Mouse (Mus musculus): ENCODE measurements around the gene Mroh8. TPM values are rescaled to one million over a fixed set of nuclear protein-coding genes. Genes with fewer than 3 reads are reported as not detected.

The Mroh8 gene
- total and polyA plus RNA-seq, 3 experiments = 0.37 to 1.4 (median 0.66) TPM

DNA sequence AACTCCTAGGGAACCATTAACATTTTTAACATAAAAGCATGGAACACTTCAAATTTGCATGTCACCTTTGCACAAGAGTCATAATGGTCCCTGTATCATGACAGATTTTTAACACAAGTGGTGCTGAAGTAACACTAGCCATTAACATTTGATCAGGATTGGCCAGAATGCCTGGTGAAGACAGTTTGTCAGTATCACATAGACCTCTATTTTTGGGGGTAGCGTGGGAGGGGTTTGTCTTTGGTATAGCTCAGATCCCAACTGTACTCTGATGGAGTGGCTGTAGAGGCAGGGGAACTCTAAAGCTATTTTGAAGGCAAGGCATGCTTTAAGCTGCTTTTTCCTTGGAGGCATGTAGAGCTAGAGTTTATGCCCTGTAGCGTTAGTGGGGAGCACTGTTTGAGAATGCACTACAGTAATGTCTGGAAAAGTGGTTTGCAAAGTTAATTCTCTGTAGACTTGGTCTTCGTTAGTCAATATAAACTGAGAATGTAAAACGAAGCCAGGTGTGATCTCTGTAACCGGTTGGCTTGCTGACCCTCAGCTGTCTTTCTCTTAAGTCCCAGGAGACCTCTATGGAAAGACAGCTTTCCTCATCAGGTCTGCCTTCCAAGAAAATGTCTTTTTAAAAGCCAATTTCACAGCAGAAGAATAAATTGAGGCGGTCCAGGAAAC is 31.8 kb upstream of the Mroh8 start:
- ATAC-seq (ENCODE audit: extremely low read depth, insufficient number of reproducible peaks, low FRiP score, poor library complexity, severe bottlenecking) (no peak), DNase-seq (ENCODE audit: low spot score) (no peak)
- no peaks in the 10 kb centered on the region for H3K27me3 ChIP-seq (ENCODE audit: insufficient read depth, low read length)
- H3K9me3 ChIP-seq (replicated peaks) = no peaks in the 10 kb centered on the region
- H3K4me3 ChIP-seq (ENCODE audit: low read depth, low read length) = no peak overlapping the region
- H3K4me1 ChIP-seq (ENCODE audit: insufficient read depth, low read depth, low read length) = no peaks in the 10 kb centered on the region
- TF ChIP-seq GATA1 (IDR thresholded peaks at IDR 0.05; ENCODE audit: borderline replicate concordance, low read length) (no peak), GATA2 (IDR thresholded peaks at IDR 0.05; ENCODE audit: borderline replicate concordance, low read depth, low read length) (no peak), TAL1 (conservative IDR thresholded peaks at IDR 0.05; ENCODE audit: low read depth, low read length) (no peak), POLR2AphosphoS5 (IDR thresholded peaks at IDR 0.05; ENCODE audit: insufficient replicate concordance, low read depth, low read length) (no peak), CTCF (IDR thresholded peaks at IDR 0.05; ENCODE audit: low read depth, low read length) (no peak)
- H3K36me3 ChIP-seq (replicated peaks) = peaks cover 99% of the 10 kb centered on the region

DNA sequence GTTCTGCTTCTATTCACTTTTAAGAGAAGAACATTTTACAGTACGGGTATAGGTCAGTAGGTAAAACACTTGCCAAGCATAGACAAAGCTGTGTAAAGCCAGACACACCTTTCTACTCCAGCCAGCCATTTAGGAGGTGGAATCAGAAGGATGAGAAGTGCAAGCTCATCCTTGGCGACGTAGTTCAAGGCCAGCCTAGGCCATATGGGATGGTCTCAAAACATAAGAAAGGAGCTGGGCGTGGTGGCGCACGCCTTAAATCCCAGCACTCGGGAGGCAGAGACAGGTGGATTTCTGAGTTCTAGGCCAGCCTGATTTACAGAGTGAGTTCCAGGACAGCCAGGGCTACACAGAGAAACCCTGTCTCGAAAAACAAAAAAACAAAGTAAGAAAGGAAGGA is 30.3 kb upstream of the Mroh8 start:
- Histone ChIP-seq H3K4me1 (ENCODE audit: insufficient read depth, low read depth, low read length) (no peaks in the 10 kb centered on the region), H3K4me3 (ENCODE audit: low read depth, low read length) (no peak overlapping the region), H3K27me3 (ENCODE audit: insufficient read depth, low read length) (no peaks in the 10 kb centered on the region), H3K9me3 (replicated peaks) (no peaks in the 10 kb centered on the region), H3K36me3 (replicated peaks) (peaks cover 97% of the 10 kb centered on the region)
- TF ChIP-seq POLR2AphosphoS5 (IDR thresholded peaks at IDR 0.05; ENCODE audit: insufficient replicate concordance, low read depth, low read length) (no peak), GATA2 (IDR thresholded peaks at IDR 0.05; ENCODE audit: borderline replicate concordance, low read depth, low read length) (no peak), GATA1 (IDR thresholded peaks at IDR 0.05; ENCODE audit: borderline replicate concordance, low read length) (no peak), CTCF (IDR thresholded peaks at IDR 0.05; ENCODE audit: low read depth, low read length) (no peak), TAL1 (conservative IDR thresholded peaks at IDR 0.05; ENCODE audit: low read depth, low read length) (no peak)
- no peak for ATAC-seq (ENCODE audit: extremely low read depth, insufficient number of reproducible peaks, low FRiP score, poor library complexity, severe bottlenecking)
- no peak for DNase-seq (ENCODE audit: low spot score)

- H3K27me3 ChIP-seq (ENCODE audit: insufficient read depth, low read length) = no peaks in the 10 kb centered on the region
- H3K36me3 ChIP-seq (replicated peaks) = peaks cover 97% of the 10 kb centered on the region
- no peaks in the 10 kb centered on the region for H3K9me3 ChIP-seq (replicated peaks)
- TF ChIP-seq TAL1 (conservative IDR thresholded peaks at IDR 0.05; ENCODE audit: low read depth, low read length) (no peak), POLR2AphosphoS5 (IDR thresholded peaks at IDR 0.05; ENCODE audit: insufficient replicate concordance, low read depth, low read length) (no peak), GATA2 (IDR thresholded peaks at IDR 0.05; ENCODE audit: borderline replicate concordance, low read depth, low read length) (no peak), CTCF (IDR thresholded peaks at IDR 0.05; ENCODE audit: low read depth, low read length) (no peak), GATA1 (IDR thresholded peaks at IDR 0.05; ENCODE audit: borderline replicate concordance, low read length) (no peak)
- H3K4me1 ChIP-seq (ENCODE audit: insufficient read depth, low read depth, low read length) = no peaks in the 10 kb centered on the region
- DNase-seq (ENCODE audit: low spot score) (no peak), ATAC-seq (ENCODE audit: extremely low read depth, insufficient number of reproducible peaks, low FRiP score, poor library complexity, severe bottlenecking) (no peak)
- H3K4me3 ChIP-seq (ENCODE audit: low read depth, low read length) = no peak overlapping the region
Observed at GRCm38 (mm10) chr2:157308273-157308917, 29.0 kb upstream of the Mroh8 start.

DNA sequence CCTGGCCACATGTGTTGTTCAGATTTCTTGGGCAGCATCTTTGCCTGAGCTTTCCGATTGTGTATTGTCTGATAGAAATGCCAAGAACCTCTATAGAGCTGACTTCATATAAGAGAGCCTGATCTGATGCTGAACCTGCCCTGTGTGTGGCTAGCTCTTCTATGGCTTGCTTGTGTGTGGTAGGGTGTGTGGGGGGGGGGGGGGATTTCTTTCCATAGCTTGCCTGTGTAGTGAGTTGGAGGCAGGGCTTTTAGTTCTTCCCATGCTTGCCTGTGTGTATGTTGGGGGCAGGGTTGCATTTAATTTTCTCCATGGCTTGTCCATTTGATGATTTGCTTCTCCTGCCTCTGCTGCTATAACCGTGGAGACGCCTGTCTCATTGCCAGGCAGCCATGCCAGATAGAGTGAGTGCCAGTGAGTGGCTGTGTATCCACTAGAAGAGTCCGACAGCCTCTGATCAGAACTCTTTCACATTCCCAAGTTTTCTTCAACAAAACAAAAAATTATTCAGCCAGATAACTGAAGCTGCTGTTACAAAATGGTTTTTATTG is 28.4 kb upstream of the Mroh8 start:
- H3K9me3 ChIP-seq (replicated peaks) = no peaks in the 10 kb centered on the region
- H3K27me3 ChIP-seq (ENCODE audit: insufficient read depth, low read length) = no peaks in the 10 kb centered on the region
- H3K36me3 ChIP-seq (replicated peaks) = peaks cover 97% of the 10 kb centered on the region
- DNase-seq (ENCODE audit: low spot score) = no peak
- H3K4me3 ChIP-seq (ENCODE audit: low read depth, low read length) = no peak overlapping the region
- ATAC-seq (ENCODE audit: extremely low read depth, insufficient number of reproducible peaks, low FRiP score, poor library complexity, severe bottlenecking) = no peak
- TF ChIP-seq CTCF (IDR thresholded peaks at IDR 0.05; ENCODE audit: low read depth, low read length) (no peak), GATA2 (IDR thresholded peaks at IDR 0.05; ENCODE audit: borderline replicate concordance, low read depth, low read length) (no peak), GATA1 (IDR thresholded peaks at IDR 0.05; ENCODE audit: borderline replicate concordance, low read length) (no peak), POLR2AphosphoS5 (IDR thresholded peaks at IDR 0.05; ENCODE audit: insufficient replicate concordance, low read depth, low read length) (no peak), TAL1 (conservative IDR thresholded peaks at IDR 0.05; ENCODE audit: low read depth, low read length) (no peak)
- no peaks in the 10 kb centered on the region for H3K4me1 ChIP-seq (ENCODE audit: insufficient read depth, low read depth, low read length)

GRCm38 (mm10) chr2:157306091-157307032 is 27.0 kb upstream of the Mroh8 start:
- H3K4me3 ChIP-seq (ENCODE audit: low read depth, low read length) = no peak overlapping the region
- no peaks in the 10 kb centered on the region for H3K27me3 ChIP-seq (ENCODE audit: insufficient read depth, low read length)
- no peaks in the 10 kb centered on the region for H3K9me3 ChIP-seq (replicated peaks)
- no peak for ATAC-seq (ENCODE audit: extremely low read depth, insufficient number of reproducible peaks, low FRiP score, poor library complexity, severe bottlenecking)
- no peak for TF ChIP-seq GATA2 (IDR thresholded peaks at IDR 0.05; ENCODE audit: borderline replicate concordance, low read depth, low read length)
- no peak for TF ChIP-seq POLR2AphosphoS5 (IDR thresholded peaks at IDR 0.05; ENCODE audit: insufficient replicate concordance, low read depth, low read length)
- TF ChIP-seq GATA1 (IDR thresholded peaks at IDR 0.05; ENCODE audit: borderline replicate concordance, low read length) = no peak
- no peaks in the 10 kb centered on the region for H3K4me1 ChIP-seq (ENCODE audit: insufficient read depth, low read depth, low read length)
- peaks cover 94% of the 10 kb centered on the region for H3K36me3 ChIP-seq (replicated peaks)
- DNase-seq (ENCODE audit: low spot score) = no peak

Data from G1E (cell line).